Mouse (Mus musculus): ENCODE measurements at regions not wholly inside any gene's neighbourhood (a gene's known extent, or its start where the extent isn't known, plus 50 kb on each side); places are given as distances from the start of the nearest gene placed in this dataset.
A peak's percentile ranks its signal among the peaks of the same experiment; 100 is the strongest.

DNA sequence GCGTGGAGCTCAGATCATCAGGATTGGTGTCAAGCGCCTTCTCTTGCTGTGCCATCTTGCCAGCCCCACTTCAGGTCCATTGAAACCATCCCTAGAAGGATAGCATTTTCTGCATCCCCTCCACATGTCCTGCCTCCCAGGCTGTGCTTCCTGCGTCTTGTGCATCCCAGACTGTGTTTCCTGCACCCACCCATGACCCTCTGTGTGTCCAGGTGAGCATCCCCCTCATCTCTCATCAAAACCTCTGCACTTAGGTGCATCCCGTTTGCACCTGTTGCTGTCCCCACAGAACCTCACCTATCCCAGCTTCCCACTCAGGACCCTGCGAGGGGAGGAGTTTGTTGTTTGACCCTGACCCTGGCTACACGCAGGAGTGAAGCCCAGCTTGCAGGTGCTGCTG is 251.8 kb upstream of the Kcnab2 start:
- Histone ChIP-seq H3K4me3 (ENCODE audit: low read depth, low read length) (no peak overlapping the region), H3K4me2 (ENCODE audit: low read depth, low read length, poor library complexity, severe bottlenecking) (no peak overlapping the region), H3K9me3 (ENCODE audit: low read length) (no peaks in the 10 kb centered on the region), H3K36me3 (ENCODE audit: insufficient read depth, low read length) (no peaks in the 10 kb centered on the region), H3K27me3 (ENCODE audit: insufficient read depth, low read length) (no peaks in the 10 kb centered on the region), H3K9ac (replicated peaks; ENCODE audit: low read length, poor library complexity, severe bottlenecking) (no peak overlapping the region), H3K4me1 (ENCODE audit: insufficient read depth, low read length) (peaks cover 11% of the 10 kb centered on the region; the same call in 1 of the 2 replicates), H3K27ac (ENCODE audit: low read depth, low read length) (no peak overlapping the region)
- 92% methylated on average over 6 of the region's 6 CpGs for WGBS
- ATAC-seq (ENCODE audit: low FRiP score) (no peak), DNase-seq (ENCODE audit: low spot score) (no peak)
- TF ChIP-seq CTCF (IDR thresholded peaks at IDR 0.05), result no peak

DNA sequence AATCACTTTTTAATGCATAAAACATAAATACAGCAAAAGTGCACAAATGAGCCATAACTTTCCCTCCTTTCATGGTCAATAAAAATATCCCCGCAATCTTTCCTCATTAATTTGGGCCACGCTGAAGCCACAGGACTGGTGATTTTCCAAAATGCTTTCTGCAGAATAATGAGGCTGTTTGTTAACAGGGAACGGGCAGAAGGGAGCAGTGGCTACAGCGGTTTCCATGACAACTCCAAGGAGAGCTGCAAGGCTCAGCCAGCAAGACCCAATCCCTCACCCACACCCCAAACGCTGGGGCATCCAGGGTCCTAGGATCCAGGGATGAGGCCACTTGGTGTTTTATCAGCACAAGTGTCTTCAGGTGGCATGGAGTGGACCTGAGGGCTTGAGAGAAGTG is 248.2 kb upstream of the Kcnab2 start:
- ATAC-seq (ENCODE audit: low FRiP score), result no peak
- Histone ChIP-seq H3K36me3 (ENCODE audit: insufficient read depth, low read length) (no peaks in the 10 kb centered on the region), H3K4me2 (ENCODE audit: low read depth, low read length, poor library complexity, severe bottlenecking) (no peak overlapping the region), H3K27ac (ENCODE audit: low read depth, low read length) (no peak overlapping the region), H3K4me1 (ENCODE audit: insufficient read depth, low read length) (peaks cover 11% of the 10 kb centered on the region; the same call in 1 of the 2 replicates), H3K9me3 (ENCODE audit: low read length) (no peaks in the 10 kb centered on the region), H3K4me3 (ENCODE audit: low read depth, low read length) (no peak overlapping the region), H3K27me3 (ENCODE audit: insufficient read depth, low read length) (no peaks in the 10 kb centered on the region), H3K9ac (replicated peaks; ENCODE audit: low read length, poor library complexity, severe bottlenecking) (no peak overlapping the region)
- TF ChIP-seq CTCF (IDR thresholded peaks at IDR 0.05), result no peak
- 15% methylated on average over 5 of the region's 5 CpGs for WGBS
- DNase-seq (ENCODE audit: low spot score), result peak; percentile 72

DNA sequence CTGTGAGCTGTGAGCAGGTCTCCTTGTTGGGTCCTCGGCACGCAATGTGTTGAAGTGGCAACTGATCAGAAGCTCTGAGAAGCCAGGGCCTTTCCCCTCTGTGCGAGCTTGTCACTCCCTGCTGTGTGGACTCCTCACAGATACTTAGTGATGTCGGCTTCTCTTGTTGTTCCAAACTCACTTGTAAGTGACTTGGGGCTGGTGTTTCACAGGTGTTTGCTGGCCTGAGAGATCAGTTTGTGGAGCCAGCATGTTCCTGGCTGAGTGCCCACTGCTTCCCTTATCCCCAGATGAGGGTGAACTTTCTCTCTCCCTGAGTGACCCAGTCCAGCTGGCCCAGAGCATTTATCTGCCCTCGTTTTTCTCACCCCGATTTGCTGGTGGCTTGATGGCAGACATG is 247.8 kb upstream of the Kcnab2 start:
- no peaks in the 10 kb centered on the region for H3K9me3 ChIP-seq (ENCODE audit: low read length)
- H3K27me3 ChIP-seq (ENCODE audit: insufficient read depth, low read length), result no peaks in the 10 kb centered on the region
- no peak overlapping the region for H3K4me2 ChIP-seq (ENCODE audit: low read depth, low read length, poor library complexity, severe bottlenecking)
- no peak overlapping the region for H3K9ac ChIP-seq (replicated peaks; ENCODE audit: low read length, poor library complexity, severe bottlenecking)
- 29% methylated on average over 6 of the region's 6 CpGs for WGBS
- DNase-seq (ENCODE audit: low spot score), result no peak
- H3K4me3 ChIP-seq (ENCODE audit: low read depth, low read length), result no peak overlapping the region
- TF ChIP-seq CTCF (IDR thresholded peaks at IDR 0.05), result no peak
- H3K27ac ChIP-seq (ENCODE audit: low read depth, low read length), result no peak overlapping the region
- H3K4me1 ChIP-seq (ENCODE audit: insufficient read depth, low read length), result peaks cover 11% of the 10 kb centered on the region; the same call in 1 of the 2 replicates
- H3K36me3 ChIP-seq (ENCODE audit: insufficient read depth, low read length), result no peaks in the 10 kb centered on the region
- ATAC-seq (ENCODE audit: low FRiP score), result no peak

GRCm38 (mm10) chr4:152724741-152725140 is 247.1 kb upstream of the Kcnab2 start:
- 74% methylated on average over 7 of the region's 7 CpGs for WGBS
- TF ChIP-seq CTCF (IDR thresholded peaks at IDR 0.05), result no peak
- no peak overlapping the region for H3K4me3 ChIP-seq (ENCODE audit: low read depth, low read length)
- no peak overlapping the region for H3K9ac ChIP-seq (replicated peaks; ENCODE audit: low read length, poor library complexity, severe bottlenecking)
- no peaks in the 10 kb centered on the region for H3K36me3 ChIP-seq (ENCODE audit: insufficient read depth, low read length)
- H3K27me3 ChIP-seq (ENCODE audit: insufficient read depth, low read length), result no peaks in the 10 kb centered on the region
- H3K27ac ChIP-seq (ENCODE audit: low read depth, low read length), result no peak overlapping the region
- DNase-seq (ENCODE audit: low spot score) (no peak), ATAC-seq (ENCODE audit: low FRiP score) (no peak)
- H3K4me2 ChIP-seq (ENCODE audit: low read depth, low read length, poor library complexity, severe bottlenecking), result no peak overlapping the region
- H3K4me1 ChIP-seq (ENCODE audit: insufficient read depth, low read length), result peaks cover 11% of the 10 kb centered on the region; the same call in 1 of the 2 replicates
- no peaks in the 10 kb centered on the region for H3K9me3 ChIP-seq (ENCODE audit: low read length)

DNA sequence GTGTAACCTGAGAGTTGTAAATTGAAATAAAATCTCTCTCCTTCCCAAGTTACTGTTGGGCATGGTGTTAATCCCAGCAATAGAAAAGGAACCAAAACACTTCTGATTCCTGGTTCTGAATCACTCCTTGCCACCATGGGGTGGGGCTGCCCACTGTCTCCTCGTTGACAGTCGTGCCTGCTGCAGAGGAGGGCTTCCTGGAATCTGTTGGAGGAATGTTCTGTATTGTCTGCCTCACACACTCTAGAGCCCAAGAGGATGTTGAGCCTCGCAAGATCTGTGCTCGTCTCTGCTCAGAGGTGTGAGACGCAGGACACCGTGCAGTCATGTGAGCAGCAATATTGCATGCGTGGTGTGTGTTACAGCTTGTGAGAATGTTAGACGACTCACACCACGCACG is 246.4 kb upstream of the Kcnab2 start:
- TF ChIP-seq CTCF (IDR thresholded peaks at IDR 0.05), result no peak
- ATAC-seq (ENCODE audit: low FRiP score) (no peak), DNase-seq (ENCODE audit: low spot score) (no peak)
- H3K9ac ChIP-seq (replicated peaks; ENCODE audit: low read length, poor library complexity, severe bottlenecking), result no peak overlapping the region
- H3K27me3 ChIP-seq (ENCODE audit: insufficient read depth, low read length), result no peaks in the 10 kb centered on the region
- peaks cover 11% of the 10 kb centered on the region; the same call in 1 of the 2 replicates for H3K4me1 ChIP-seq (ENCODE audit: insufficient read depth, low read length)
- no peaks in the 10 kb centered on the region for H3K9me3 ChIP-seq (ENCODE audit: low read length)
- no peak overlapping the region for H3K27ac ChIP-seq (ENCODE audit: low read depth, low read length)
- no peaks in the 10 kb centered on the region for H3K36me3 ChIP-seq (ENCODE audit: insufficient read depth, low read length)
- no peak overlapping the region for H3K4me2 ChIP-seq (ENCODE audit: low read depth, low read length, poor library complexity, severe bottlenecking)
- 78% methylated on average over 10 of the region's 10 CpGs for WGBS
- H3K4me3 ChIP-seq (ENCODE audit: low read depth, low read length), result no peak overlapping the region

GRCm38 (mm10) chr4:152720528-152720927 is 242.9 kb upstream of the Kcnab2 start:
- ATAC-seq (ENCODE audit: low FRiP score) (no peak), DNase-seq (ENCODE audit: low spot score) (no peak)
- no peaks in the 10 kb centered on the region for H3K9me3 ChIP-seq (ENCODE audit: low read length)
- peaks cover 4% of the 10 kb centered on the region; the same call in 1 of the 2 replicates for H3K4me1 ChIP-seq (ENCODE audit: insufficient read depth, low read length)
- WGBS, result 91% methylated on average over 8 of the region's 8 CpGs
- TF ChIP-seq CTCF (IDR thresholded peaks at IDR 0.05), result no peak
- H3K4me3 ChIP-seq (ENCODE audit: low read depth, low read length), result no peak overlapping the region
- H3K27me3 ChIP-seq (ENCODE audit: insufficient read depth, low read length), result no peaks in the 10 kb centered on the region
- no peaks in the 10 kb centered on the region for H3K36me3 ChIP-seq (ENCODE audit: insufficient read depth, low read length)
- no peak overlapping the region for H3K4me2 ChIP-seq (ENCODE audit: low read depth, low read length, poor library complexity, severe bottlenecking)
- H3K9ac ChIP-seq (replicated peaks; ENCODE audit: low read length, poor library complexity, severe bottlenecking), result no peak overlapping the region
- H3K27ac ChIP-seq (ENCODE audit: low read depth, low read length), result no peak overlapping the region
